Mouse (Mus musculus): ENCODE measurements around the gene Hps4. TPM values are rescaled to one million over a fixed set of nuclear protein-coding genes. Genes with fewer than 3 reads are reported as not detected.
A peak's percentile ranks its signal among the peaks of the same experiment; 100 is the strongest.

Hps4 gene
- polyA plus RNA-seq, 1 experiment from 2014 or later, result 42.0 TPM

- DNase-seq, result no peak
- Histone ChIP-seq H3K27ac (replicated peaks; ENCODE audit: low read depth, low read length) (peak overlapping the region; percentile 85), H3K4me1 (ENCODE audit: control insufficient read depth, insufficient read depth, low read length) (peaks cover 32% of the 10 kb centered on the region), H3K36me3 (ENCODE audit: control insufficient read depth, insufficient read depth, low read length) (peaks cover 19% of the 10 kb centered on the region; the same call in 1 of the 2 replicates), H3K4me3 (replicated peaks; ENCODE audit: low read depth, low read length) (peak overlapping the region; percentile 61), H3K27me3 (ENCODE audit: control insufficient read depth, insufficient read depth, low read length) (no peaks in the 10 kb centered on the region), H3K4me2 (ENCODE audit: low read length) (peak overlapping the region; percentile 63), H3K9me3 (ENCODE audit: control insufficient read depth, low read length) (no peaks in the 10 kb centered on the region), H3K9ac (replicated peaks; ENCODE audit: low read length) (peak overlapping the region; percentile 78)
- peak; percentile 79 for ATAC-seq (ENCODE audit: low FRiP score, low TSS enrichment)
- WGBS, result 0% methylated on average over 18 of the region's 28 CpGs
Observed at GRCm38 (mm10) chr5:112394415-112394763, 51.5 kb downstream of the Hps4 start.

- no peaks in the 10 kb centered on the region for H3K27me3 ChIP-seq (ENCODE audit: control insufficient read depth, insufficient read depth, low read length)
- peaks cover 27% of the 10 kb centered on the region for H3K4me1 ChIP-seq (ENCODE audit: control insufficient read depth, insufficient read depth, low read length)
- peak; percentile 90 for ATAC-seq (ENCODE audit: low FRiP score, low TSS enrichment)
- peak within 1 kb of the TSS; percentile 85 for H3K27ac ChIP-seq (replicated peaks; ENCODE audit: low read depth, low read length)
- under 1% methylated on average over 64 of the region's 67 CpGs for WGBS
- peak within 1 kb of the TSS; percentile 78 for H3K9ac ChIP-seq (replicated peaks; ENCODE audit: low read length)
- peak within 1 kb of the TSS; percentile 61 for H3K4me3 ChIP-seq (replicated peaks; ENCODE audit: low read depth, low read length)
- H3K36me3 ChIP-seq (ENCODE audit: control insufficient read depth, insufficient read depth, low read length), result peaks cover 15% of the 10 kb centered on the region; the same call in 1 of the 2 replicates
- peak within 1 kb of the TSS; percentile 63 for H3K4me2 ChIP-seq (ENCODE audit: low read length)
- peak; percentile 95 for DNase-seq
- H3K9me3 ChIP-seq (ENCODE audit: control insufficient read depth, low read length), result no peaks in the 10 kb centered on the region
Observed at GRCm38 (mm10) chr5:112394779-112395443, 52.0 kb downstream of the Hps4 start, which contains the start of gene Asphd2. TSS of gene Asphd2 (minus strand) at chr5:112394866.

GRCm38 (mm10) chr5:112396066-112396465 lies 53.2 kb downstream of the Hps4 start:
- peaks cover 10% of the 10 kb centered on the region; the same call in 1 of the 2 replicates for H3K36me3 ChIP-seq (ENCODE audit: control insufficient read depth, insufficient read depth, low read length)
- ATAC-seq (ENCODE audit: low FRiP score, low TSS enrichment), result no peak

GRCm38 (mm10) chr5:112399284-112399683 lies 56.4 kb downstream of the Hps4 start:
- 56% methylated on average over 10 of the region's 10 CpGs for WGBS
- Histone ChIP-seq H3K9me3 (ENCODE audit: control insufficient read depth, low read length) (no peaks in the 10 kb centered on the region), H3K4me1 (ENCODE audit: control insufficient read depth, insufficient read depth, low read length) (0 out of 2 replicates have a peak, but pooled peaks cover 4% of the 10 kb centered on the region), H3K27ac (replicated peaks; ENCODE audit: low read depth, low read length) (no peak overlapping the region), H3K27me3 (ENCODE audit: control insufficient read depth, insufficient read depth, low read length) (no peaks in the 10 kb centered on the region), H3K4me2 (ENCODE audit: low read length) (no peak overlapping the region), H3K4me3 (replicated peaks; ENCODE audit: low read depth, low read length) (no peak overlapping the region), H3K36me3 (ENCODE audit: control insufficient read depth, insufficient read depth, low read length) (no peaks in the 10 kb centered on the region), H3K9ac (replicated peaks; ENCODE audit: low read length) (no peak overlapping the region)
- ATAC-seq (ENCODE audit: low FRiP score, low TSS enrichment), result no peak
- DNase-seq, result no peak

More at GRCm38 (mm10) chr5:112396066-112396465, 53.2 kb downstream of the Hps4 start:
- H3K27me3 ChIP-seq (ENCODE audit: control insufficient read depth, insufficient read depth, low read length), result no peaks in the 10 kb centered on the region
- H3K9ac ChIP-seq (replicated peaks; ENCODE audit: low read length), result no peak overlapping the region
- H3K4me3 ChIP-seq (replicated peaks; ENCODE audit: low read depth, low read length), result no peak overlapping the region
- DNase-seq, result no peak
- 68% methylated on average over 18 of the region's 18 CpGs for WGBS
- H3K9me3 ChIP-seq (ENCODE audit: control insufficient read depth, low read length), result no peaks in the 10 kb centered on the region
- no peak overlapping the region for H3K4me2 ChIP-seq (ENCODE audit: low read length)
- H3K4me1 ChIP-seq (ENCODE audit: control insufficient read depth, insufficient read depth, low read length), result peaks cover 22% of the 10 kb centered on the region
- H3K27ac ChIP-seq (replicated peaks; ENCODE audit: low read depth, low read length), result peak overlapping the region; percentile 50; the same call in 1 of the 2 replicates

- Histone ChIP-seq H3K27me3 (ENCODE audit: control insufficient read depth, insufficient read depth, low read length) (no peaks in the 10 kb centered on the region), H3K36me3 (ENCODE audit: control insufficient read depth, insufficient read depth, low read length) (no peaks in the 10 kb centered on the region), H3K4me1 (ENCODE audit: control insufficient read depth, insufficient read depth, low read length) (no peaks in the 10 kb centered on the region), H3K4me3 (replicated peaks; ENCODE audit: low read depth, low read length) (no peak overlapping the region), H3K9ac (replicated peaks; ENCODE audit: low read length) (no peak overlapping the region), H3K9me3 (ENCODE audit: control insufficient read depth, low read length) (no peaks in the 10 kb centered on the region), H3K4me2 (ENCODE audit: low read length) (no peak overlapping the region), H3K27ac (replicated peaks; ENCODE audit: low read depth, low read length) (no peak overlapping the region)
- DNase-seq, result no peak
- whole genome bisulfite sequencing, result 64% methylated on average over 3 of the region's 3 CpGs
- no peak for ATAC-seq (ENCODE audit: low FRiP score, low TSS enrichment)
Observed at GRCm38 (mm10) chr5:112402437-112402836, 59.6 kb downstream of the Hps4 start.

- WGBS, result 64% methylated on average over 3 of the region's 3 CpGs
Observed at GRCm38 (mm10) chr5:112406017-112406416, 63.1 kb downstream of the Hps4 start.

GRCm38 (mm10) chr5:112409274-112409673 lies 66.4 kb downstream of the Hps4 start:
- no peaks in the 10 kb centered on the region for H3K27me3 ChIP-seq (ENCODE audit: control insufficient read depth, insufficient read depth, low read length)
- no peak overlapping the region for H3K9ac ChIP-seq (replicated peaks; ENCODE audit: low read length)
- no peak for ATAC-seq (ENCODE audit: low FRiP score, low TSS enrichment)
- H3K4me1 ChIP-seq (ENCODE audit: control insufficient read depth, insufficient read depth, low read length), result peaks cover 35% of the 10 kb centered on the region
- no peak for DNase-seq
- no peaks in the 10 kb centered on the region for H3K36me3 ChIP-seq (ENCODE audit: control insufficient read depth, insufficient read depth, low read length)
- WGBS, result 62% methylated on average over 5 of the region's 5 CpGs
- no peak overlapping the region for H3K4me3 ChIP-seq (replicated peaks; ENCODE audit: low read depth, low read length)
- peak overlapping the region; percentile 28; the same call in 1 of the 2 replicates for H3K27ac ChIP-seq (replicated peaks; ENCODE audit: low read depth, low read length)
- H3K4me2 ChIP-seq (ENCODE audit: low read length), result no peak overlapping the region
- H3K9me3 ChIP-seq (ENCODE audit: control insufficient read depth, low read length), result no peaks in the 10 kb centered on the region

More at GRCm38 (mm10) chr5:112406017-112406416, 63.1 kb downstream of the Hps4 start:
- no peak overlapping the region for H3K4me2 ChIP-seq (ENCODE audit: low read length)
- no peak overlapping the region for H3K9ac ChIP-seq (replicated peaks; ENCODE audit: low read length)
- no peak overlapping the region for H3K4me3 ChIP-seq (replicated peaks; ENCODE audit: low read depth, low read length)
- H3K36me3 ChIP-seq (ENCODE audit: control insufficient read depth, insufficient read depth, low read length), result no peaks in the 10 kb centered on the region
- 0 out of 2 replicates have a peak overlapping the region, but pooled peaks have one; percentile 4 for H3K27ac ChIP-seq (replicated peaks; ENCODE audit: low read depth, low read length)
- no peaks in the 10 kb centered on the region for H3K27me3 ChIP-seq (ENCODE audit: control insufficient read depth, insufficient read depth, low read length)
- no peak for DNase-seq
- H3K9me3 ChIP-seq (ENCODE audit: control insufficient read depth, low read length), result no peaks in the 10 kb centered on the region
- no peak for ATAC-seq (ENCODE audit: low FRiP score, low TSS enrichment)
- H3K4me1 ChIP-seq (ENCODE audit: control insufficient read depth, insufficient read depth, low read length), result peaks cover 19% of the 10 kb centered on the region

- H3K9ac ChIP-seq (replicated peaks; ENCODE audit: low read length), result no peak overlapping the region; the same call in 1 of the 2 replicates
- no peak overlapping the region for H3K4me3 ChIP-seq (replicated peaks; ENCODE audit: low read depth, low read length)
- ATAC-seq (ENCODE audit: low FRiP score, low TSS enrichment), result no peak
Observed at GRCm38 (mm10) chr5:112411072-112411471, 68.2 kb downstream of the Hps4 start.

More at GRCm38 (mm10) chr5:112411072-112411471, 68.2 kb downstream of the Hps4 start:
- Histone ChIP-seq H3K4me1 (ENCODE audit: control insufficient read depth, insufficient read depth, low read length) (peaks cover 43% of the 10 kb centered on the region), H3K27ac (replicated peaks; ENCODE audit: low read depth, low read length) (peak overlapping the region; percentile 85), H3K27me3 (ENCODE audit: control insufficient read depth, insufficient read depth, low read length) (no peaks in the 10 kb centered on the region), H3K4me2 (ENCODE audit: low read length) (peak overlapping the region; percentile 48), H3K9me3 (ENCODE audit: control insufficient read depth, low read length) (no peaks in the 10 kb centered on the region), H3K36me3 (ENCODE audit: control insufficient read depth, insufficient read depth, low read length) (no peaks in the 10 kb centered on the region)
- WGBS, result 9% methylated on average over 11 of the region's 11 CpGs
- no peak for DNase-seq
